ENCODE assay signal across 29 mouse cellular contexts in the genomic region with DNA sequence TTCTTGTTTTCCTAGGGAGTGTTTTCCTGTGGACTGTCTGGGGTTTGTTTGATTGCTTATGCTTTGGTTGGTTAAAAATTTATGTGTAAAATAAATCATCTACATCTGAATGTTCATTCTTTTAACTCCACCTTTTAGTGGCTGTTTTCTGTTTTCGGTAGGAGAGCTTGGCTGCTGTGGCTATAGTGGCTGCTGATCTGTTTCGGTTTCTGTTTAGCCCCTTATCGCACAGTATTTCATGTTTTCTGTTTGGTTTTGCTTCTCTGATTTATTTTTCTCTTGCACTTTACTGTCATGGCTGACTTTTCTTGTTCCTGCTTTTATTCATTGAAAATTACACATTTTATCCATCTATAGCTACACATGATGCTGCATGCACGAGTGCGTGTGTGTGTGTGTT.
DNase-seq lines count a peak whose midpoint lies in the region; ATAC-seq and TF ChIP-seq lines count a peak whose summit lies in the region.
"Had no signal": no experiment of that assay in that cellular context is flagged by ENCODE, and none has a peak within 500 bp of the region (broad histone marks: within the 10 kb centered on the region; RNA-seq: fewer than 3 reads in every experiment).

No protein-coding gene starts in this region.

- no peak for TF ChIP-seq CTCF in CH12.LX (conservative IDR thresholded peaks at IDR 0.05 in 1 of 2, IDR thresholded peaks at IDR 0.05 in 1 of 2; ENCODE audit: low read depth in 2 of 2, low read length in 2 of 2)

- dilution Hi-C loops in CH12.LX (cut with MboI; ENCODE audit: extremely low pct_ligation_motif_present, extremely low pct_unique_long_range_greater_than_20kb, low sequenced_read_pairs): no loop called here

- no peak overlapping the region for H3K27ac ChIP-seq in CH12.LX (ENCODE audit: insufficient read depth, low read depth)
- H3K27ac ChIP-seq: embryonic facial prominence, embryonic 13.5 days; forebrain, embryonic 10.5 days; hindbrain, embryonic 14.5 days; limb, embryonic 12.5 days; liver, embryonic 15.5 days; lung, embryonic 15.5 days; neural tube, embryonic 13.5 days; stomach, embryonic 15.5 days had no signal

- in situ Hi-C loops in CH12.LX (cut with MboI; ENCODE audit: low pct_ligation_motif_present, low pct_unique_long_range_greater_than_20kb, low sequenced_read_pairs): no loop called here

- H3K36me3 ChIP-seq in CH12.LX (replicated peaks in 1 of 2; ENCODE audit: control insufficient read depth in 1 of 2, insufficient read depth in 1 of 2, low read length in 1 of 2): no peaks in the 10 kb centered on the region
- H3K36me3 ChIP-seq: embryonic facial prominence, embryonic 13.5 days; forebrain, embryonic 10.5 days; limb, embryonic 12.5 days; liver, embryonic 15.5 days; lung, embryonic 15.5 days; neural tube, embryonic 13.5 days; stomach, embryonic 15.5 days had no signal

- peak; percentile 61 for DNase-seq in CD4-positive helper T cell, adult 2 months (ENCODE audit: low read depth, low spot score)
- no peak for DNase-seq in CH12.LX (ENCODE audit: extremely low read depth)
- DNase-seq in naive thymus-derived CD4-positive, alpha-beta T cell, adult 2 months (ENCODE audit: low read depth): peak; percentile 46
- DNase-seq in left cerebral cortex, adult 9 months (ENCODE audit: low spot score in 2 of 2): no peak
- DNase-seq in gastrocnemius, adult 8-10 months (ENCODE audit: low spot score in 2 of 2): no peak
- no peak for DNase-seq in layer of hippocampus, adult 8-10 months (ENCODE audit: low spot score in 2 of 2)
- DNase-seq: adrenal gland, adult 8-10 months; B cell, adult 2 months; cerebellum, adult 9-10 months; cerebellum, postnatal 36 days; gastrocnemius, postnatal 14 days; heart, adult 11 months; heart, postnatal 36 days; kidney, adult 8-10 months; kidney, postnatal 10 days; thymus, postnatal 14 days had no signal

- no peak overlapping the region for H3K4me3 ChIP-seq in CH12.LX (replicated peaks in 1 of 3; ENCODE audit: low read depth in 2 of 3, low read length in 2 of 3, poor library complexity in 1 of 3)
- H3K4me3 ChIP-seq: embryonic facial prominence, embryonic 13.5 days; forebrain, embryonic 10.5 days; limb, embryonic 12.5 days; liver, embryonic 15.5 days; lung, embryonic 15.5 days; myocyte; neural tube, embryonic 13.5 days; stomach, embryonic 15.5 days had no signal

- H3K27me3 ChIP-seq in CH12.LX (replicated peaks): no peaks in the 10 kb centered on the region
- H3K27me3 ChIP-seq: embryonic facial prominence, embryonic 13.5 days; limb, embryonic 12.5 days; liver, embryonic 15.5 days; lung, embryonic 15.5 days; neural tube, embryonic 13.5 days; stomach, embryonic 15.5 days had no signal

- ATAC-seq in granulocyte monocyte progenitor cell, adult 5-6 weeks (replicated peaks; ENCODE audit: poor library complexity, severe bottlenecking): 0 out of 2 replicates have a peak, but pooled peaks have one; percentile 17
- ATAC-seq: forebrain, embryonic 16.5 days had no signal

- H3K79me2 ChIP-seq in CH12.LX (replicated peaks; ENCODE audit: control insufficient read depth, extremely low read depth, insufficient read depth, poor library complexity, severe bottlenecking): no peaks in the 10 kb centered on the region

- TF ChIP-seq POLR2A in CH12.LX (IDR thresholded peaks at IDR 0.05; ENCODE audit: low read depth, low read length): no peak

- TF ChIP-seq EP300 in CH12.LX (IDR thresholded peaks at IDR 0.05; ENCODE audit: low read length): peak; percentile 61

- peak overlapping the region; percentile 6 for H3K9ac ChIP-seq in CH12.LX (ENCODE audit: insufficient read depth, low read depth)
- H3K9ac ChIP-seq: embryonic facial prominence, embryonic 13.5 days; hindbrain, embryonic 14.5 days; limb, embryonic 12.5 days; liver, embryonic 15.5 days; lung, embryonic 15.5 days; neural tube, embryonic 13.5 days; stomach, embryonic 15.5 days had no signal

- peaks cover 13 to 32% of the 10 kb centered on the region in 2 experiments for H3K4me1 ChIP-seq in CH12.LX (ENCODE audit: control insufficient read depth in 1 of 2, insufficient read depth in 2 of 2)
- H3K4me1 ChIP-seq: embryonic facial prominence, embryonic 13.5 days; forebrain, embryonic 10.5 days; liver, embryonic 15.5 days; lung, embryonic 15.5 days; neural tube, embryonic 13.5 days; stomach, embryonic 15.5 days had no signal

- no peaks in the 10 kb centered on the region for H3K9me3 ChIP-seq in CH12.LX (replicated peaks; ENCODE audit: low read length)
- H3K9me3 ChIP-seq: embryonic facial prominence, embryonic 13.5 days; forebrain, embryonic 10.5 days; limb, embryonic 12.5 days; liver, embryonic 15.5 days; lung, embryonic 15.5 days; neural tube, embryonic 13.5 days; stomach, embryonic 15.5 days had no signal

- H3K4me2 ChIP-seq in CH12.LX (ENCODE audit: insufficient read depth, low read depth, poor library complexity, severe bottlenecking): peak overlapping the region; percentile 58; the same call in 1 of the 2 replicates
- H3K4me2 ChIP-seq: embryonic facial prominence, embryonic 13.5 days; heart, embryonic 11.5 days; hindbrain, embryonic 14.5 days; limb, embryonic 12.5 days; liver, embryonic 15.5 days; lung, embryonic 15.5 days; midbrain, embryonic 11.5 days; neural tube, embryonic 13.5 days; stomach, embryonic 15.5 days had no signal

- no peak for TF ChIP-seq RAD21 in CH12.LX (IDR thresholded peaks at IDR 0.05; ENCODE audit: low read depth, low read length)

TF ChIP-seq in CH12.LX, 34 proteins besides CTCF, POLR2A, EP300 and RAD21:
- TF ChIP-seq MEF2A (IDR thresholded peaks at IDR 0.05; ENCODE audit: borderline replicate concordance, low read depth, low read length) (no peak), GABPA (IDR thresholded peaks at IDR 0.05; ENCODE audit: insufficient replicate concordance, low read depth, low read length) (no peak), TCF12 (IDR thresholded peaks at IDR 0.05; ENCODE audit: low read depth, low read length) (no peak), SIN3A (IDR thresholded peaks at IDR 0.05; ENCODE audit: low read length) (0 out of 2 replicates have a peak, but pooled peaks have one; percentile 44), CHD1 (IDR thresholded peaks at IDR 0.05; ENCODE audit: low read depth, low read length) (no peak), MYC (IDR thresholded peaks at IDR 0.05; ENCODE audit: low read depth, low read length) (no peak), BHLHE40 (IDR thresholded peaks at IDR 0.05; ENCODE audit: low read depth, low read length) (no peak; the same call in 1 of the 2 replicates), ZC3H11A (IDR thresholded peaks at IDR 0.05; ENCODE audit: low read depth, low read length) (no peak), MXI1 (IDR thresholded peaks at IDR 0.05; ENCODE audit: low read depth, low read length) (peak; percentile 19; the same call in 1 of the 2 replicates), JUND (conservative IDR thresholded peaks at IDR 0.05; ENCODE audit: low read depth, low read length) (no peak), CHD2 (IDR thresholded peaks at IDR 0.05; ENCODE audit: low read length) (no peak), USF1 (IDR thresholded peaks at IDR 0.05; ENCODE audit: low read depth, low read length) (no peak), IRF4 (IDR thresholded peaks at IDR 0.05; ENCODE audit: low read depth, low read length) (peak; percentile 84)

Comparison
In these comparisons a context has a peak if more than half of its experiments do, and no peak if none do; other contexts are left out.
1. DNase-seq: peak in CD4-positive helper T cell, adult 2 months (single experiment) and naive thymus-derived CD4-positive, alpha-beta T cell, adult 2 months (single experiment); none in CH12.LX (single experiment), left cerebral cortex, adult 9 months (0 of 2), gastrocnemius, adult 8-10 months (0 of 2) and layer of hippocampus, adult 8-10 months (0 of 2).